Mouse (Mus musculus) kidney, adult 18-20 months (tissue): ENCODE measurements around the gene Gramd1b.
A peak's percentile ranks its signal among the peaks of the same experiment; 100 is the strongest.

Source experiments
- DNase-seq: peaks from one replicate; pipeline ENCODE4 v3.0.0; 2021

Gene Gramd1b

GRCm38 (mm10) chr9:40456191-40456590, 75.0 kb downstream of the Gramd1b start:
- no peak for DNase-seq

- DNase-seq, result peak; percentile 43
Measured at GRCm38 (mm10) chr9:40455336-40456185, 75.6 kb downstream of the Gramd1b start.

- DNase-seq, result no peak
Measured at GRCm38 (mm10) chr9:40455020-40455335, 76.2 kb downstream of the Gramd1b start.

GRCm38 (mm10) chr9:40453889-40454288, 77.3 kb downstream of the Gramd1b start:
- DNase-seq, result no peak

GRCm38 (mm10) chr9:40452208-40452607, 79.0 kb downstream of the Gramd1b start:
- DNase-seq, result no peak

- DNase-seq, result no peak
Measured at GRCm38 (mm10) chr9:40450776-40451175, 80.4 kb downstream of the Gramd1b start.

GRCm38 (mm10) chr9:40450417-40450714, 80.8 kb downstream of the Gramd1b start:
- DNase-seq, result no peak

GRCm38 (mm10) chr9:40449610-40450416, 81.4 kb downstream of the Gramd1b start:
- DNase-seq, result no peak

- no peak for DNase-seq
Measured at GRCm38 (mm10) chr9:40448646-40449243, 82.4 kb downstream of the Gramd1b start.

- DNase-seq, result no peak
Measured at GRCm38 (mm10) chr9:40447265-40447664, 83.9 kb downstream of the Gramd1b start.

GRCm38 (mm10) chr9:40444961-40445360, 86.2 kb downstream of the Gramd1b start:
- no peak for DNase-seq

GRCm38 (mm10) chr9:40442784-40443183, 88.4 kb downstream of the Gramd1b start:
- DNase-seq, result no peak

GRCm38 (mm10) chr9:40439973-40440687, 91.1 kb downstream of the Gramd1b start:
- no peak for DNase-seq

GRCm38 (mm10) chr9:40438731-40439526, 92.3 kb downstream of the Gramd1b start:
- no peak for DNase-seq

- no peak for DNase-seq
Measured at GRCm38 (mm10) chr9:40437891-40438290, 93.3 kb downstream of the Gramd1b start.

- DNase-seq, result no peak
Measured at GRCm38 (mm10) chr9:40433286-40433685, 97.9 kb downstream of the Gramd1b start.

GRCm38 (mm10) chr9:40430969-40431368, 100.2 kb downstream of the Gramd1b start:
- no peak for DNase-seq

GRCm38 (mm10) chr9:40427663-40428062, 103.5 kb downstream of the Gramd1b start:
- DNase-seq, result no peak

GRCm38 (mm10) chr9:40426282-40426964, 104.8 kb downstream of the Gramd1b start:
- no peak for DNase-seq

- DNase-seq, result no peak
Measured at GRCm38 (mm10) chr9:40424874-40425273, 106.3 kb downstream of the Gramd1b start.

GRCm38 (mm10) chr9:40423427-40423867, 107.7 kb downstream of the Gramd1b start:
- DNase-seq, result no peak
